Mouse (Mus musculus) heart, embryonic 11.5 days (tissue): ENCODE measurements around the gene Ppfia2. TPM values are rescaled to one million over a fixed set of nuclear protein-coding genes. Genes with fewer than 3 reads are reported as not detected.

ENCODE experiments used
- ATAC-seq: fragments of 200-750 bp; cut with Nextera tagmentation; replicated peaks from 2 replicates; pipeline ENCODE4 v1.8.0; 2017; ENCODE audit warnings: moderate library complexity; ENCODE audit not compliant: insufficient number of reproducible peaks, low FRiP score, low TSS enrichment
- H3K27ac ChIP-seq: fragments of 300-500 bp; sonication (generic); 2 replicates; pipeline ENCODE4 v1.5.1; 2014; ENCODE audit warnings: mild to moderate bottlenecking, low read depth, low read length
- H3K27me3 ChIP-seq: fragments of 300-500 bp; sonication (generic); 2 replicates; pipeline ENCODE4 v1.6.1; 2014; ENCODE audit warnings: mild to moderate bottlenecking, low read length, mixed read lengths; ENCODE audit not compliant: control insufficient read depth, insufficient read depth
- H3K36me3 ChIP-seq: fragments of 300-500 bp; sonication (generic); 2 replicates; pipeline ENCODE4 v1.6.1; 2014; ENCODE audit warnings: mild to moderate bottlenecking, low read length, moderate library complexity, mixed read lengths; ENCODE audit not compliant: control insufficient read depth, insufficient read depth
- H3K4me1 ChIP-seq: fragments of 300-500 bp; sonication (generic); 2 replicates; pipeline ENCODE4 v1.6.1; 2014; ENCODE audit warnings: low read length; ENCODE audit not compliant: control insufficient read depth, insufficient read depth
- H3K4me2 ChIP-seq: fragments of 300-500 bp; sonication (generic); 2 replicates; pipeline ENCODE4 v1.6.1; 2014; ENCODE audit warnings: mild to moderate bottlenecking, moderate library complexity
- H3K4me3 ChIP-seq: fragments of 300-500 bp; sonication (generic); 2 replicates; pipeline ENCODE4 v1.5.1; 2014; ENCODE audit warnings: low read depth, low read length
- H3K9ac ChIP-seq: fragments of 300-500 bp; sonication (generic); 2 replicates; pipeline ENCODE4 v1.6.1; 2014; ENCODE audit warnings: mild to moderate bottlenecking, low read depth, low read length, moderate library complexity
- H3K9me3 ChIP-seq: fragments of 300-500 bp; sonication (generic); replicated peaks from 2 replicates; pipeline ENCODE4 v1.6.1; 2016; ENCODE audit warnings: low read length; ENCODE audit not compliant: control insufficient read depth
- WGBS: fragments of 180-500 bp; shearing (Covaris S2); extraction: QIAGEN DNeasy Blood & Tissue Kit; methylation state at CpG from one replicate; pipeline ENCODE4 v1.1.7; 2014; ENCODE audit not compliant: insufficient replicate concordance; 5-methylcytosine and 5-hydroxymethylcytosine counted together
- polyA plus RNA-seq: library from polyadenylated mRNA; unstranded; fragments of >200 nt; fragmentation: Nextera tagmentation; extraction: Ambion mirVana; gene quantifications from 2 replicates; pipeline ENCODE4 v1.2.1, GENCODE M21; 2014

The Ppfia2 gene
- polyA plus RNA-seq, 1 experiment from 2014 or later = 0.14 TPM

GRCm38 (mm10) chr10:106941380-106941779 is 471.2 kb downstream of the Ppfia2 start:
- H3K9ac ChIP-seq = no peak overlapping the region
- no peak overlapping the region for H3K4me2 ChIP-seq
- 75% methylated on average over 5 of the region's 5 CpGs for WGBS
- H3K4me3 ChIP-seq = no peak overlapping the region
- no peaks in the 10 kb centered on the region for H3K9me3 ChIP-seq
- no peaks in the 10 kb centered on the region for H3K4me1 ChIP-seq
- no peaks in the 10 kb centered on the region for H3K36me3 ChIP-seq
- H3K27me3 ChIP-seq = no peaks in the 10 kb centered on the region
- no peak for ATAC-seq
- no peak overlapping the region for H3K27ac ChIP-seq

- Histone ChIP-seq H3K4me1 (no peaks in the 10 kb centered on the region), H3K9me3 (no peaks in the 10 kb centered on the region), H3K27me3 (no peaks in the 10 kb centered on the region), H3K27ac (no peak overlapping the region), H3K36me3 (no peaks in the 10 kb centered on the region), H3K4me3 (no peak overlapping the region), H3K4me2 (no peak overlapping the region), H3K9ac (no peak overlapping the region)
- no peak for ATAC-seq
- 73% methylated on average over 3 of the region's 3 CpGs for WGBS
Measured at GRCm38 (mm10) chr10:106959026-106959425, 488.9 kb downstream of the Ppfia2 start.

- H3K36me3 ChIP-seq = no peaks in the 10 kb centered on the region
- 66% methylated on average over 13 of the region's 13 CpGs for WGBS
- H3K27ac ChIP-seq = no peak overlapping the region
- H3K9me3 ChIP-seq = no peaks in the 10 kb centered on the region
- H3K9ac ChIP-seq = no peak overlapping the region
- no peak overlapping the region for H3K4me3 ChIP-seq
- H3K27me3 ChIP-seq = no peaks in the 10 kb centered on the region
- no peak overlapping the region for H3K4me2 ChIP-seq
- H3K4me1 ChIP-seq = no peaks in the 10 kb centered on the region
- ATAC-seq = no peak
Measured at GRCm38 (mm10) chr10:106975193-106976141, 505.3 kb downstream of the Ppfia2 start.
